Mouse (Mus musculus): ENCODE measurements at regions not wholly inside any gene's neighbourhood (a gene's known extent, or its start where the extent isn't known, plus 50 kb on each side); places are given as distances from the start of the nearest gene placed in this dataset.
A peak's percentile ranks its signal among the peaks of the same experiment; 100 is the strongest.

DNA sequence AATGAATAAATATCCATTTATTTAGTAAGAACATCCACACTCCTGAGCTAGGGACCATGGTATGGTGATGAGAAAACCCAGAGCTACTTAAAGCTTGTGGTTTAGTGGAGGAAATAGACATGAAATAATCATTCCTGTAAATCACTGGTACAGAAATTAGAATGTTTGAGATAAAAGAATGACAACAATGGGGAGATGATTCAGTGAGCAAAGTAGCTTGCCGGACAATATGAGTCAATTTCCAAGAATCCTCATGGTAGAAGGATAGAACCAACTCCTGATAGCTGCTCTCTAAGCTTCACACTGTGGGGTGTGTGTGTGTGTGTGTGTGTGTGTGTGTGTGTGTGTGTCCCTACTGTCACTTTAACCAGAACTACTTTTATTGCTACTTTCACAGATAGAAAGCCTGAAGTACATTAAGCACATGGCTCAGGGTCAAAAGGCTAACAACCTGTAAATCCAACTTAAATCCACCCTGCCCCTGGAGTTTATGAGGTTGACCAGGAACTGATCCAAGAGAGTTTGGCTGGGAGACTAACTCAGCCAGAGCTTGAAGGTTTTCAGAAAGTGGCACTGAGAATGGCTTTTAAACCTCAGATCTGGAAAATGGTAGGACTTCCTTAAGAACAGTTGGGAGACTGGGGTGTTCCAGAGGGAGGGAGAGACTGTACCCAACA is 336.9 kb upstream of the Gcfc2 start:
- DNase-seq: no peak

DNA sequence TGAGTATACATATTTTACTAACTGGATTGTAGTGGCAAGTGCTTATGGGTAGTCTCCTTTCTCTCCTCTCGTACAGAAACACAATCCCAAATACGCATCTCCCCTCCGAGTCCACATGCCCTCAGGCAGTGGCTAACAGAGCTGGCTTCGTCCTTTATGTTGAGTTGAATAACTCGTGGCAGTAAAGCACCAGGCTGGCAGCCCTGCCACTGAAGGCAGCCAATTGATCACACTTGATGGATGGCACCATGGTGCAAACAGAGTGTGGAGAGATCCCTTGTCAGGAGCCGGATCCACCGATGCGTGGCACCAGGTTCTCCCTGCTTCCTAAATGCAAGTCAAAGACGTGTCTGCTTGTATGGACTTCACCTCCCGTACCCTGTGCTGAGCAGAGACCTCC is 333.7 kb upstream of the Gcfc2 start:
- DNase-seq: no peak

DNA sequence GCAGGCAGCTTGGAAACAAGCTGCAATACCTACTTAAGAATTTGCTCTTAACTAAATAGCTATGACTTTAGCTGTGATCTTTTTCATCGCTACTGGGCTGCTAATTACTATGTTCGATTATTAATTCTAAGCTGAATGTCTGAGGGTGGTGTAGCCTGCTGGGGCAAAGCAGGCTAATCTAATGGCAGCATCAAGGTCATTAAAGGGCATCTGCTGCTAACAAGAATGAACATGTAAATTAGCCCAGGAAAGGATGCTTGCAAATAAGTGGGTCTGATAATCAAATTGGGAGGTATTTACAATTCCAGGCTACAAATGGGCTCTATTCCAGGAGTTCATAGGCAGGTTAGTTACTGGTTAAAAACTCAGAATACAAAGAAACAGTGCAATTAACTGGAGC is 327.5 kb upstream of the Gcfc2 start:
- no peak for DNase-seq

DNA sequence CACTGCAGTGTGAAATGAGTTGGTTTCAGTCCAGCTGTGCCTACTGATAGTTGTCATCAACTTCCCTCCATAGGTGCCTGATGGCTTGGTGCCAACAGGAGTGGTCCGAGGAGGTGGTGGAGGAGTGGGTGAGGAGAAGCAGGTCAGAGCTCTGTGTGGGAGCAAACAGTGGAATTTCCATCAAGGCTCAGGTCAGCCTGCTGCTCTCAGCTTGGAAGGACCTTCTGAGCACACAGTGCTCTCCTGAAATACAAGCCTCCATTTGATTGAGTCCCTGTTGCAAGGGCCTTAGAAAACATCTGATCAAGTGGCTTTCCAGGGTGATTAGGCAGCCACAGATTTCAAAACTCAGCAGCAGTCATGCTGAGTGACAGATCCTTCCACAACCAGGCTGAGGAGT is 314.8 kb upstream of the Gcfc2 start:
- DNase-seq: no peak

DNA sequence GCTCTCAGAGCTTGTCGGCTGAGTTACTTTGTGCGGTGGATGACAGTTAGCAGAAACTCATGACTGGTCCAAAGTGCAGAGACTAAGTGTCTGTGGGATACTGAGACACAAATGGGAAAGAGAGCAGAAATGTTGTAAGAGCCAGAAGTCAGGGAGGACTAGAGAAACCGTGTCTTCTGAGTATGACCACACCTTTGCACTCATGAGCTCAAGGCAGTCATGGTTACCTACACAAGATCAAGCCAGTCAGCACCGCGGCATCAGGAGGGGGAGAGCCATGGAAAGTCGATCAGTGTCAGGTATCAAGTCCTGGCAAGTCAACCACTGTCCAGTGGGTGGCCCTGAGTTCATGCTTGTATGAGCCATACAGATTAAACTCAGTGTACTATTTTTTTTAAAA is 311.5 kb upstream of the Gcfc2 start:
- DNase-seq: no peak

DNA sequence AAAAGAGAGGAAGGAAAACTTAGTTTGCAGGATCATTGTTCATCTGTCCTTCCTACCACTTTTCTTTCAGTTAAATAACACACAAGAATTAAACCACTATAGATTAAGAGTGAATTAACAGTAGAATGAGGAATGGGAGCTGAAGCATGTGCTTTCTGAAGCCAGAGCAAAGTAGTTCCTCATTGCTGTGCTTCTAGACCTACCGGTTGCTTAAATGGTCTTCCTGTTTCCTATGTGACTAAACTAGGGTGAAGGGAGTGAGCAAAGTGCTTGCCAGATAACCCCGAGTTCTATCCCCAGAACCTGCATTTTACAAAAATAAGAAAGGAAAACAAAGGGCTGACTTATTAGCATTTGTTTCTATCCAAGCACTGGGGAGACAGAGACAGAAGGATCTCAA is 305.5 kb upstream of the Gcfc2 start:
- DNase-seq: no peak

DNA sequence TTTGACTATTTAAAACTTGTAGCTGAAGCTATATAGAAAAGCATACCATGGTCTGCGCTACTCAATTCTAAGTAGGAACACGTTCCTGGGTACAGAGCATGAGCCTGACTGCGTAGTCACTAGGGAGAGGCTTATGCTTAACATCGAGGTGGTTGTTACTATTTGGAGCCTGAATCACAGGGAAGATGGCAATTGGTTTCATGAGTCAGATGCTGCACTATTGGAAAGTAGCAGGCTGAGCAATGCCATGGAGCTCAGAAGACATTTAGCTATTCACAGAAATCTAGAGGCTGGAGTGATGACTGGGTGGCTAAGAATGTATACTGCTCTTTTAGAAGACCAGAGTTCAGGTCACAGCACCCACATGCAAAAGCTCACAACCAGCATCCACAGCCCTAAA is 302.4 kb upstream of the Gcfc2 start:
- DNase-seq: no peak

DNA sequence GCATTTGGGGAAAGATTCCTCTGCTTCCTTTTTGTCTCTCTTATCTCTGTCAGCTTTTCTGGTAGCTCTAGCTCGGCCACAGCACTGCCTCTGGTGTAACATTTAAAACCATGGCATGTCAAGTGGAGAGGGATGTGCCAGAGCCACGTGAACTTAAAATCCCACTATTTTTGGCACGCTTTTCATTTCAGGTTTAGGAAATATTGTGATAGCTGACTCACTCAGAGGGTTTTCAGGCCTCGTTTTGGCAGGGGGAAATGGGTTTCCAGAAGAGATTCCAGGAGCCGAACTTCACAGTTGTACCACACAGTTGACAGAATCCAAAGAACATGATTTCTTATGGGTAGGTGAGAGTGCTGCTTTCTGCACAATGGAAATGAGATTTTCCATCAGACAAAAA is 300.8 kb upstream of the Gcfc2 start:
- no peak for DNase-seq

DNA sequence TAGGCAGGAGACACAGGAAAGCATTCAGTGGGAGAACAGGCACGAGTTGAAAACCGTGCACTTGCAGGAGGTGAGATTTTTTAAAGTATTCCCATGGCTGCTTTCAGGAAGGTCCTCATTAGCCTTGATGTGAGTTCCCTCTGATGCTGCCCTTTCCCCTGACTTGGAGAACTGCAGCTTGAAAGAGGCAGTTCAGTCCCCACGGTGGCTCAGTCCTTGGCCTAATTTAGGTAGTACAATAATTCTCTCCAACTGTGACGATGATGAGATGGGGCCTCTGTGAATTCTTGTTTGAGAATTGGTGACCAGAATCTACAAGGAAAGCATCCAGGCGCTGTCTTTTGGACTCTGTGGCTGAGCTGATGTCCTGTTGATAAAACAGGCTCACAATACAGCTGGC is 298.5 kb upstream of the Gcfc2 start:
- no peak for DNase-seq

DNA sequence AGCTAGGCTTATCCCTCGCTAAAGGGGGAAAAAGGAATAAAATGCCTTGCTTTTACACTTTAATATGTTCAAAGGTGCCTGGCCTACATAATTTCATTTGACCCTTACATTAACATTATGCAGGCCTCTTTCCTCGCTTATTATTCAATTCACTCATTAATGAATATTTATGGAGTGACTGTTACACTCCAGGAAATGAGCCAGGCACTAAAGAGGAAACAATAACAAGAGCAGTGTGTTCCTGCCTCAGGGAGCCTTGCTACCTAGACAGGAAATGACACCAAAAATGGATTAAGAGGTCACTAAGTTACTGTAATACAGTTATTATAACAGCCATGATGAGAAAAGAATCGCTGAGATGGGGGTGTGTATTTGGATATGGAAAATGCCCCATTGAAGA is 289.9 kb upstream of the Gcfc2 start:
- no peak for DNase-seq

DNA sequence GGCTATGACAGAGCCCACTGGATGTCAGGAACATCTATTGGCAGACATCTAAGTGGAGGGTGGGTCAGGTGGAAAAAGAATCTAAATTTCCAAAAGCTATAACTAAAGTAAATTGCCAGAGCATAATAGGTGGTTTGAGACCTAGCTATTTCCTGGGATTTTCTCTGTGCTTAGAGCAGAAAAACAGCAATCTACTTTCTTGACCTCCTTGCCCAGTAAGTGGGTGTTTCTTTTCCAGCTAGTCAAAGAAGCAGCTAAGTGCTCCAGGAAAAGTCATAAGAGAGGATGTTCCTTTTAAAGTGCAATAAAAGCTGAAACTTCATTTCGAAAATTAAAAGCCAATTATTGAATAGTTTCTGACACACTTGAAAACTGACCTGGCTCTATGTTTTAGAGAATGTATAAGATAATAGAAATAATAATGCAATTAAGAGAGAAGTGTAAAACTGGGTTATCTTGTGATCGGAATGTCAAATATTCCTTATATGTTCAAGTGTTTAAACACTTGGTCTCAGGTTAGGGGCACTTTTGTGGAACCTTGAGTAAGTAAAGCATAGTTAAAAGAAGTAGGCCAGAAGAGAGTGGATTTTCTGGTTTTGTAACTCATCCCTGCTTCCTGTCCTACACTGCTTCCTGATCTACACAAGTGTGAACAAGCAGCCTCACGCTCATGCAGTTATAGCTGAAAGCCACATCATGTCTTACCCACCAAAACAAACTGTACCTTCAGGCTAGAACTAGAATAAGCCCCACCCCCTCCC is 275.7 kb upstream of the Gcfc2 start:
- DNase-seq: no peak

DNA sequence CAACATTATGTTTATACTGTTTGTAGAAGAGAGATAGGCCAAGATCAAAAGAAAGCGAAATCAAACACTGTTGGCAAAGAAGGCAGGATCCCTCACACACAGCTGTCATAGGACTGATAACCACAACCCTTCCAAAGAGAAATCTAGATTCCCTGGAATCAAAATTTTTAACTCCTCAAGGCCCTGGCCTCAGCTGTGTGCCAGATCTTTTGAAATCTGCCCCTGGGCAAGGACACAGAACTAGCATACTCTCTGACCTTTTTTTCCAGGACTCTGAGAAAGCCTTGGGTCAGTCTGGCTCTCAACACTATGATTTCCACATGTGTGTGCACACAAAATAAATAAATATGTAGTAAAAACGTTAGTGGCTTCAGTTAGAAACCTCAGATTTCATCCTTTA is 271.6 kb upstream of the Gcfc2 start:
- DNase-seq: no peak

DNA sequence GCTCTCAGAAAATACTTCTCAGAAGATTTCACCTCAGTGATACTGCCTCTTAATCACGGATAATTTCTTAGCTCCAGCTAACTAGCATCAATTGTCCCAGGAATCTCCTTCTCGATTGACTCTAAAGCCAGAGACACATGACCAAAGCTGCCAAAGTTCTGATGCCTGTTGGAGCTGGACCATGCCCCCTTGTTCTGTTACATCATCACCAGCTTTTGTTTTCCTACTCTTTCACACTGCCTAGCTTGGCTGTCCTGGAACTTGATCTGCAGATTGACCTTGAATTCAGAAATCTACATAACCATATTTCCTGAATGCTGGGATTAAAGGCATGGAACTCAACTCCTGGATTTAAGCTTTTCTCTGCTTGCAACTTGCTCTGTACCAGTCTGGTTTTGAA is 268.3 kb upstream of the Gcfc2 start:
- DNase-seq: no peak

DNA sequence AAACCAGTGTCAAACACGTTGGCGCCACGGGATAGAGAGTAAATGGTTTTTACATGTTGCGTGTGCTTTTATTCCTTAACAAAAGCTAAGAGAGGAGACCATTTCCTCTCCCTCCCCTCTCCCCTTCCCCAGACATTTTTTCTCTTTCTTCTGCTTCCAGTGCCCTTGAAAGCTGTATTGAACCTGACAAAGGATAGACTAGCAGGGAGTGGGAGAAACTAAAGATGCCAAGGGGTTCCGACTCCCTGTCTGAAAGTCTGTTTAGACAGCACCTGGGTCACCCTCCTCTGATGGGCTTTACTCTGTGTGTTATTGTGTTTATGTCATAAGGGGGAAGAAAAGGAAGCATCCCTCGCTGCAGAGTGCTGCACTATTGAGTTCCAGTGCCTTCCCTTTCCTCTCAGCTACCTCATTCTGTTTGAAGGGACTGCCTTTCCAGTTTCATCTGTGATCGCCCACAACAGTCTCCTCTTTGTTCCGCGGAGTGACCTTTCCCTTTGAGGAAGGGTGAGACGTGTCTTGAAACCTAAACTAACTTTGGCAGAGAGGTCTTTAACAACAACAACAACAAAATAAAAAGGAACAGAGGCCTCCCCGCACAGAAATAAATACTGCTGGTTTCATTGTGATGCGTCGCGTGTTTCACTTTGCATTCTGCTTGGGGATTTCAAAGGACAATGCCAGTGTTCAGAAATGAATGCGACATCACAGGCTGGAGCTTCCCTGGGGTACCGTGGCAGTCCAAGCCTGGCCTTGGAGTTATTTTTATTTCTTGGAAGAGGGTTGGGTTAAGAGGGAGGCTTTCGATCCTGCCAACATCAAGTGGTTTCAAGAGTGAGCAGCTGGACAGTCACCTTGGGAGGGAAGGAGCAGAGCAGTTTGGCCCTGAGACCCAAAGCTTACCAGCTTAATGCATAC is 262.7 kb upstream of the Gcfc2 start:
- DNase-seq: peak; percentile 45

DNA sequence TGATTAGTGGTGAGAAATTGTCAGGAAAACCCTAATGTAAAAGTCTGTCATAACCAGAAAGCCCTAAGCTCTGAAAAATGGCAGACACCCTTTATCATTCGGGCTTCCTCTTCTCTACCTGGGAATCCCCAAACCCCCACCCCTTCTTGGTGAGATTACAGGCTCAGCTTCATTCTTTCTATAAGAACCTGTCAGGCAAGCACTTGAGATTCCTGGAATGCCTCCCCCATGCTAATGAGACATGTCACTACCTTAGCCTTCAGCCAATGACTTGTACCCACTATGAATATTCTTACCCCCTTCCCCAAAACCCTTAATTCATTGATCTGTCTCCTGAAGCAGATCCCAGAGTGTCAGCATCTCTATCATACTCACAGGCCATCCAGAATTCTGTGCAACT is 254.5 kb upstream of the Gcfc2 start:
- DNase-seq: no peak

DNA sequence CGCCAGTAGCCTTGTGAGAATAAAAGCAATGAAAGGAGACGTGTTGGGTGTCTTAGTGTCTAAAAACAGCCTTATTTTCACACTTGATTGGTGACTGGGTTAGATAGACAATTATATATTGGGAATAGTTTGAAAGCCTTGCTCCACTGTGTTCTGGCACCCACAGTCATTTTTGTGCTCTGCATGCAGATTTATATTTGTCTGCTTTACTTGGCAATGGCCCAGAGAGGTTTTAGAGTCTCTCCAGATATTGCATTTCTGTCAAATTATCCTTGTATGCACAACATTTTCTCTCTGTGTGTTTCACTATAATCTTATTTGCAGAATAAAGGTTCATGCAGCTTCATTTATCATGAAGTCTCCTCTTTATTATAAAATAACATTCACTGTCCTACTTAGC is 250.2 kb upstream of the Gcfc2 start:
- DNase-seq: peak; percentile 21

DNA sequence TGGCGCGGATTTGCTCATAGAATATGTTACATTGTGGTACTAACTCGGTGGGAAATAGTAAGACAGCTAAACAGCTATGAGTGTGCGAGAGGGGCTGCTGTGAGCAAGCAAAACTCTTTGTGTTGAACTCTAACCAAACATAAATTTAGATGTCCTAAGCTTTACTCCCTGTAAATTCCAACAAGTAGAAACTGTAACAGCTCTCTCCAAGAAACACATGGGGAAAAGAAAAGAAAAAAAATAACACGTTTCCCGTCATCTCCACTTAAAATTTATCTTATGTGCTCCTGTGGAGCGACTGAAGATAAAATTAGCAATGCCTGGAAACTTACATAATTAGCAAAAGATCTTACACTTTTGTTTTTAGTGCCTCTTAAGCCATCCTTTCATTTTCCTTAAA is 226.2 kb upstream of the Gcfc2 start:
- DNase-seq: no peak

DNA sequence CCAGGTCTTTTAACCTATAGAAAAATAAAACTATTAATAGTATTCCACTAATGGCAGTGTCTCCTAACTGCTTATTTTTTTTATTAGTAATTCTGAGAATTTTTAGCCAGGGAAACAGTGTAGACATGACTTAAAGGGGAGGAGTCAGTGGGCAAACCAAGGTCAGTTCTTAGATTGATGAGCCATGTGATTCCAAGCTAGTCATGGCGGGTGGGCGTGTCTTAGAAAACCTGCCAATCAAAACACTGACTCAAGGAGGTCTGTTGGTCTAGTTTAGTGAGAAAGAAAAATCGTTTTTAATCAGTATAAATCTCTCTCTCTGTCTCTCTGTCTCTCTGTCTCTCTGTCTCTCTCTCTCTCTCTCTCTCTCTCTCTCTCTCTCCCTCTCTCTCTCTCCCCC is 225.3 kb upstream of the Gcfc2 start:
- DNase-seq: no peak

DNA sequence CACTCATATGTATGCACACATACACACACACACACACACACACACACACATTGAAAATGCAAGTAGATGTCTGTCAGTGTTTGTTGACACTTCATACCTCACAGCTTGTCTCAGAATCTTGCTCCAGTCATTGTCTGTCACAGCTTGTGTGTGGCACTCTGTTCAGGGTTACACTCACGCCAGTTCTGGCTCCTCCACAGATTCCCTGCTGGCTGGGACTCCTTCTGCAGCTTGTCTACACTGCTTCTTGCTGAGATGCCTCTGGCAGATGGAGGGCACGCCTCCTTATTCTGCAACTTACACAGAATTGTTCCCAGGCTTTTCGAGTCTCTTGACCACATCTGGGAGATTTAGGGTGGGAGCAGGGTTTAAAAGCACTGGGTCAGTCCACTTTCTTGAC is 208.6 kb upstream of the Gcfc2 start:
- DNase-seq: peak; percentile 17

DNA sequence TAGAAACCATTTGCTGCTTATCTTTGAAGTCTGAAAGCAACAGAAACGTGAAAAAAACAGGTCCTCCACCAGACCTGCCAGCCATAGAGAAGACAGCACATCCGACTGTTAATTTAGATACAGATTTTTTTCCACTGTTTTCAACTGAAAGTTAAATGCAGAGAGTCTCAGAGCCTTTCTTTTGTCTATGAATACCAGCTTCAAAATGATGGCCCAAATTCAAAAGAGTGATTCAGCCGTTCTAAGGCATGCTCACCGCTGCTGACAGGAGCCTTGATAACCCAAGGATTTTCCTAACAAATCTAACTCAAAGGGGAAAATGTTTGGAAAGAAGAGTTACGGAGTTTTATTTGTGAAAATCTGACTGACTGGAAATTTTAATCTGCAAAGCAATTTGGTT is 207.1 kb upstream of the Gcfc2 start:
- DNase-seq: no peak

DNA sequence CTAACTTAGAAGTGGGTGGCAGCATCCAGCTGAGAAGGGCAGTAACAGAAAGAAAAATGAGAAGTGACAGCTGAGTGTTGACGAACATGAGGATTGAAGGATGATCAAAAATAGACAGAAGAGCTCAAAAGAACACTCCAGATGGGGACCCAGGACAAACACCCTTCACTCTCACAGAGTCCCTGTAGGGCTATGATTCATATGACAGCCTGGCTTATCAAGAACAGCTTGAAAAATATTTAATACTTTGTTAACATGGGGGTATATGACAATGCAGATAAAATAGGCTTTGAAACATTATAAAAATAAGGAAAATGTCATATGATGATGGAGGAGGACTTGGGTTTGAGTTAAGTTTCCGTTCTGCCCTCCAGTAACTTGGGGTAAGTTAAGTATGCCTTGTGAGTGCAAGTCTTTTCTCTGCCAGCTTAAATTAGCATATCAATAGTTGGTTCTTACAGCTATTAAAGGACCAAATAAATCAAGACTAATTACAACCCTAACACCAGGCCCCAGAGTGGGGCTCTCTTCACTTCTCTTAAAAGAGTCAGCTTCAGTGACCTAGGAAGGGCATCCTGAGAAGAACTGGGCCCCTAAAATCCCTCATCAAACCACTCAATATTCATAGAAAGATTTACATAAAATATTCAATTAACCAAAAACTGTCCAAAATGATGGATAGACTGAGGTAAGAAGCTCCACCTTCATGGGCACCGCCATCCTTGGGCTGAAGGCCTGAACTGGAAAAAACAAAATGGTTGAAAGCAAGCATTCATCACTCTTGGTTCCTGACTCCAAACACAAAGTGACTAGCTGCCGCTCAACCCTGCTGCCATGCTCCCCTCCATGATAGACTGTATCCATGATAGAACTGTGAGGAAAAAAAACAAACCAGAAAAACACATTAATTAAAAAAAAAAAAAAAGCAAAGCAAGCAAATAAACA is 198.6 kb upstream of the Gcfc2 start:
- DNase-seq: peak; percentile 28

DNA sequence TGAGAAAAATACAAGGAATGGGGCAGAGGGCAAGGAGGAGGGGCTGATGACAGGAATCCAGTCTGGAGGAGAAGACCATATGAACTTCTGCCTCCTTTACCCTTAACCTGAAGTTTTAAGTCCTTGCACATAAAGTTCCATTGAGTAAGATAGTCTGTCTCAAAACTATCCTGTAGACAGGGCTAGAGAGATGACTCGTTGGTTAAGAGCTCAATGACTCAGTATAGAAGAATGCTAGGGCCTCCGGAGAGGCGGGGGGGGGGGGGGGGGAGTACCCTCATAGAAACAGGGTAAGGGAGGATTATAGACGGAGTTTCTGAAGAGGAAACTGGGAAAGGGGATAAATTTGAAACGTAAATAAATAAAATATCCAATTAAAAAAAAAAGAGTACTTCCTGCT is 191.8 kb upstream of the Gcfc2 start:
- DNase-seq: no peak

DNA sequence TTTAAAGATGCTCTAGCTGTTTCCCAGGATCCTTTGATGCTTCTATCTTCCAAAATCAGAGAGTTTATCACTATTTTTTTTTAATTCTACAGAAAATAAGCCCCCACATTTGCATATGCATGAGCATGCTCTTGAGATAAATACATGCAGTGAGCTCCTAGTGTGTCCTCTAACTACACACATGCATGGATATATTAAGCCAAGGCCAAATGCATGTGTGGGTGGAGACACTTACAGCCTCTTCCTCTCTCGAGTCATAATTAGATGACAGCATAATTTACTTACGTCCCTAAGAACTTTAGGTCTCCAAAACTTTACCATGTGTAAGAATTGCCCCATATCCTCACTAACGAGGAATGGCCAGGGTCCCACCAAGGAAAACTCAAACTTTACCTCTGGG is 189.9 kb upstream of the Gcfc2 start:
- no peak for DNase-seq
